In genomic region chr2:164460745-164461551, GRCm38 (mm10) we compare ENCODE assay signal across 8 mouse cellular contexts. TPM values are rescaled to one million over a fixed set of nuclear protein-coding genes. Genes with fewer than 3 reads are reported as not detected.
DNase-seq lines count a peak whose midpoint lies in the region; ATAC-seq and TF ChIP-seq lines count a peak whose summit lies in the region.

Gm20458 (plus strand) TSS chr2:164460967.

- peak; percentile 72; the same call in 1 of the 2 replicates for TF ChIP-seq EP300 in heart, postnatal 0 days (IDR thresholded peaks at IDR 0.05; ENCODE audit: low read depth)

- TF ChIP-seq POLR2A in testis, adult 2 months (IDR thresholded peaks at IDR 0.05; ENCODE audit: control insufficient read depth, low read depth, low read length), result peak; percentile 82

- H3K4me2 ChIP-seq in forebrain, embryonic 12.5 days, result peak within 1 kb of the TSS; percentile 75
- peak within 1 kb of the TSS; percentile 82 for H3K4me2 ChIP-seq in heart, postnatal 0 days (ENCODE audit: low read depth, low read length)
- H3K4me2 ChIP-seq in liver, embryonic 16.5 days (ENCODE audit: low read depth, low read length), result peak within 1 kb of the TSS; percentile 89
- H3K4me2 ChIP-seq in neural tube, embryonic 13.5 days, result peak within 1 kb of the TSS; percentile 87

- peak within 1 kb of the TSS; percentile 74 for H3K9ac ChIP-seq in forebrain, embryonic 12.5 days
- peak within 1 kb of the TSS; percentile 80 for H3K9ac ChIP-seq in heart, postnatal 0 days (replicated peaks; ENCODE audit: low read depth, low read length)
- H3K9ac ChIP-seq in liver, embryonic 16.5 days (ENCODE audit: low read depth, low read length), result peak within 1 kb of the TSS; percentile 80
- H3K9ac ChIP-seq in neural tube, embryonic 13.5 days, result peak within 1 kb of the TSS; percentile 83

- H3K27me3 ChIP-seq in E14TG2a.4 (ENCODE audit: insufficient read depth, low read length), result no peaks in the 10 kb centered on the region
- H3K27me3 ChIP-seq in forebrain, embryonic 12.5 days, result no peaks in the 10 kb centered on the region
- H3K27me3 ChIP-seq in heart, postnatal 0 days (ENCODE audit: control insufficient read depth, insufficient read depth, low read length), result no peaks in the 10 kb centered on the region
- H3K27me3 ChIP-seq in liver, embryonic 16.5 days (ENCODE audit: control insufficient read depth, insufficient read depth, low read depth, low read length), result no peaks in the 10 kb centered on the region
- no peaks in the 10 kb centered on the region for H3K27me3 ChIP-seq in neural tube, embryonic 13.5 days
- H3K27me3 ChIP-seq in testis, adult 2 months (ENCODE audit: control insufficient read depth, insufficient read depth, low read length), result no peaks in the 10 kb centered on the region

- H3K4me1 ChIP-seq in E14TG2a.4 (replicated peaks; ENCODE audit: low read depth, low read length), result peaks cover 44% of the 10 kb centered on the region
- peaks cover 29% of the 10 kb centered on the region for H3K4me1 ChIP-seq in forebrain, embryonic 12.5 days
- H3K4me1 ChIP-seq in heart, postnatal 0 days (ENCODE audit: control insufficient read depth, insufficient read depth), result peaks cover 20% of the 10 kb centered on the region
- peaks cover 13% of the 10 kb centered on the region for H3K4me1 ChIP-seq in liver, embryonic 16.5 days (ENCODE audit: control insufficient read depth, low read depth, low read length)
- peaks cover 25% of the 10 kb centered on the region for H3K4me1 ChIP-seq in neural tube, embryonic 13.5 days (replicated peaks)
- H3K4me1 ChIP-seq in testis, adult 2 months (ENCODE audit: control insufficient read depth, insufficient read depth, low read length), result peaks cover 3% of the 10 kb centered on the region; the same call in 1 of the 2 replicates

- peak within 1 kb of the TSS; percentile 94 for H3K27ac ChIP-seq in forebrain, embryonic 12.5 days
- H3K27ac ChIP-seq in heart, postnatal 0 days (ENCODE audit: low read depth), result peak within 1 kb of the TSS; percentile 51
- peak within 1 kb of the TSS; percentile 77 for H3K27ac ChIP-seq in liver, embryonic 16.5 days (ENCODE audit: low read length)
- H3K27ac ChIP-seq in neural tube, embryonic 13.5 days (replicated peaks), result peak within 1 kb of the TSS; percentile 93
- H3K27ac ChIP-seq in testis, adult 2 months (ENCODE audit: control insufficient read depth, insufficient read depth, low read depth, low read length), result peak within 1 kb of the TSS; percentile 79

- no peaks in the 10 kb centered on the region for H3K9me3 ChIP-seq in E14TG2a.4 (ENCODE audit: low read length)
- no peaks in the 10 kb centered on the region for H3K9me3 ChIP-seq in forebrain, embryonic 12.5 days
- no peaks in the 10 kb centered on the region for H3K9me3 ChIP-seq in heart, postnatal 0 days (replicated peaks; ENCODE audit: control insufficient read depth, low read length)
- no peaks in the 10 kb centered on the region for H3K9me3 ChIP-seq in liver, embryonic 16.5 days (replicated peaks; ENCODE audit: control insufficient read depth, low read length)
- H3K9me3 ChIP-seq in neural tube, embryonic 13.5 days, result no peaks in the 10 kb centered on the region

- peak; percentile 99 for ATAC-seq in forebrain, embryonic 12.5 days (ENCODE audit: low FRiP score)
- peak; percentile 99 for ATAC-seq in heart, postnatal 0 days (ENCODE audit: insufficient read depth, low read depth)
- ATAC-seq in liver, embryonic 16.5 days (ENCODE audit: low read depth), result peak; percentile 93
- ATAC-seq in neural tube, embryonic 13.5 days (ENCODE audit: low read depth), result peak; percentile 100

- under 1% methylated on average over 74 of the region's 79 CpGs for WGBS in forebrain, embryonic 12.5 days
- WGBS in heart, postnatal 0 days, result under 1% methylated on average over 68 of the region's 79 CpGs
- WGBS in liver, embryonic 16.5 days (ENCODE audit: insufficient replicate concordance), result under 1% methylated on average over 77 of the region's 79 CpGs
- WGBS in neural tube, embryonic 13.5 days, result under 1% methylated on average over 72 of the region's 79 CpGs

- H3K4me3 ChIP-seq in E14TG2a.4 (replicated peaks; ENCODE audit: low read length), result peak within 1 kb of the TSS; percentile 96
- peak within 1 kb of the TSS; percentile 88 for H3K4me3 ChIP-seq in forebrain, embryonic 12.5 days (replicated peaks)
- peak within 1 kb of the TSS; percentile 66 for H3K4me3 ChIP-seq in heart, postnatal 0 days (ENCODE audit: low read depth, low read length)
- peak within 1 kb of the TSS; percentile 93 for H3K4me3 ChIP-seq in liver, embryonic 16.5 days (ENCODE audit: low read depth, low read length)
- H3K4me3 ChIP-seq in neural tube, embryonic 13.5 days, result peak within 1 kb of the TSS; percentile 94
- peak within 1 kb of the TSS; percentile 95 for H3K4me3 ChIP-seq in testis, adult 2 months (ENCODE audit: control insufficient read depth, low read depth, low read length)

- TF ChIP-seq CTCF in E14TG2a.4 (conservative IDR thresholded peaks at IDR 0.05; ENCODE audit: low read length), result peak; percentile 60
- TF ChIP-seq CTCF in heart, postnatal 0 days (IDR thresholded peaks at IDR 0.05; ENCODE audit: low read depth), result peak; percentile 87
- peak; percentile 60; the same call in 1 of the 2 replicates for TF ChIP-seq CTCF in testis, adult 2 months (IDR thresholded peaks at IDR 0.05; ENCODE audit: control insufficient read depth, insufficient read depth, insufficient replicate concordance, low read depth, low read length)

- H3K36me3 ChIP-seq in E14TG2a.4 (ENCODE audit: insufficient read depth, low read length), result peaks cover 35% of the 10 kb centered on the region
- peaks cover 24% of the 10 kb centered on the region for H3K36me3 ChIP-seq in forebrain, embryonic 12.5 days (replicated peaks)
- H3K36me3 ChIP-seq in heart, postnatal 0 days (replicated peaks; ENCODE audit: control insufficient read depth, insufficient read depth, low read length), result peaks cover 26% of the 10 kb centered on the region
- peaks cover 5% of the 10 kb centered on the region for H3K36me3 ChIP-seq in liver, embryonic 16.5 days (ENCODE audit: control insufficient read depth, insufficient read depth)
- H3K36me3 ChIP-seq in neural tube, embryonic 13.5 days, result peaks cover 28% of the 10 kb centered on the region
- H3K36me3 ChIP-seq in testis, adult 2 months (ENCODE audit: control insufficient read depth, insufficient read depth, low read length), result no peaks in the 10 kb centered on the region

- peak; percentile 93 for DNase-seq in c-Kit-positive CD71-positive TER-119-positive erythroid progenitor cells, embryonic 14.5 days (ENCODE audit: low spot score)
- peak; percentile 98 for DNase-seq in heart, postnatal 0 days (ENCODE audit: low spot score)
- DNase-seq in kidney, postnatal 4 days, result peak; percentile 93 to 97

RNA-seq across cellular contexts. Expression of gene Gm20458, which starts in this region (rescaled TPM):
- polyA plus RNA-seq in forebrain, embryonic 12.5 days (2016; fragmentation: Nextera tagmentation; extraction: Ambion mirVana), result 4.7 and 6.2 TPM in 2 replicates
- 6.7 and 34.3 TPM in 2 replicates for total RNA-seq in heart, postnatal 0 days (2014; rRNA removed; ENCODE audit: low replicate concordance)
- polyA plus RNA-seq in heart, postnatal 0 days (2015; fragmentation: Nextera tagmentation; extraction: Ambion mirVana), result 15.4 and 15.5 TPM in 2 replicates
- 4.6 and 5.6 TPM in 2 replicates for polyA plus RNA-seq in liver, embryonic 16.5 days (2015; fragmentation: Nextera tagmentation; extraction: Ambion mirVana)
- 3.3 and 7.7 TPM in 2 replicates for polyA plus RNA-seq in neural tube, embryonic 13.5 days (2015; fragmentation: Nextera tagmentation; extraction: Ambion mirVana)
- polyA plus RNA-seq in testis, adult 2 months (2012; rRNA removed), result 5.0 and 5.6 TPM in 2 replicates

Comparison
In these comparisons a context has a peak if more than half of its experiments do, and no peak if none do; other contexts are left out.
1. Peak in every context shown above with its lines: DNase-seq, ATAC-seq, H3K4me3 ChIP-seq and H3K27ac ChIP-seq.